Mouse (Mus musculus) olfactory bulb, adult 2 months (tissue): ENCODE measurements around the gene 2510039O18Rik.

Experiments used
- CTCF ChIP-seq: fragments of 200-500 bp; IDR thresholded peaks from 2 replicates; pipeline ENCODE4 v1.5.1; 2012; ENCODE audit warnings: low read depth, mild to moderate bottlenecking, low read length, moderate library complexity; ENCODE audit not compliant: insufficient read depth
- POLR2A ChIP-seq: fragments of 200-500 bp; IDR thresholded peaks from 2 replicates; pipeline ENCODE4 v1.6.1; 2012; ENCODE audit warnings: mild to moderate bottlenecking, low read depth, low read length, moderate library complexity; ENCODE audit not compliant: insufficient read depth

DNA sequence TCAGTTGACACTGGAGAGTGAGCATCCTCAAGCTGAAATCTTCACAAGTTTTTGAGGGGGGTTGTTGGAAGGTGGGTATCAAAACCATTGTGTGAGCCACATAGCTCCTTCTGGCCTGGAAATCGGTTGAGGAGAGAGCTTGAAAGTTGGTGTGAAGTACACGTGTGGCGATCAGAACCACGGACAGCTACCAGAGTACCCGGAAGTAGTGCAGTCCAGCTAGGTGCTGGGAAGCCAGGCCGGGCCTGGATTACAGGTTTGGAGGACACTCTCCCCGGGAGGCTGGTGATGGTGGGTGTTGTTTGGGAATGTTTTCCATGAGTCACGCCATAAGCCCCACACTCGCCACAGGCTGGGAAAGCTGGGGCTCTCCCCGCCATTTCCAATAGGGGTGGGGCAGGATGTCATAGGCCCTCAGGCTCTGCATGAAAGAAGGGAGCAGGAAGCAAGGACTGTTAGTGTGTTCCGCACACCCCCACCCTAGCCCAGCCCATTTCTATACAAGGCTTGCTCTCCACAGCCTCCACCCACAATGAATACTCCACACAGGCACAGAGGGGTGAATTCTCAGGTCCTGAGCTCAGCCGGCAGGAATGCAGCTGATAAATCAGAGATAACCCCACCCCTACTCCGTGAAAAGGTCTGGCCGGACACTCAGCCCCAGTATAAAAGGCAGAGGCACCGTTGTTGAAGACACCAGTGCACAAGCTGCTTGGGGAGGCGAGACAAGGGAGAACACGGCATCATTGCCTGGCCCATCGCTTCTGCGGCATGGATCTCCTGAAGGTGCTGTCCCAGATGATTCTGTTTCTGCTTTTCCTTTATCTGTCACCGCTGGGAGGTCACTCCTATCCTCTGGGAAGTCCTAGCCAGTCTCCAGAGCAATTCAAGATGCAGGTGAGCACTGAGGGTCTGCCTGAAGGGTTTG lies 44.8 kb downstream of the 2510039O18Rik start, which contains the start of gene Nppb:
- TF ChIP-seq POLR2A = no peak
- no peak for TF ChIP-seq CTCF
